Mouse (Mus musculus): Measurements from ENCODE around the gene Lrrc41.

GRCm38 (mm10) chr4:116052526-116053293 is 22.4 kb upstream of the Lrrc41 start:
- TF ChIP-seq CTCF (IDR thresholded peaks at IDR 0.05; ENCODE audit: control insufficient read depth, insufficient read depth, insufficient replicate concordance, low read depth, low read length) (no peak), POLR2A (IDR thresholded peaks at IDR 0.05; ENCODE audit: control insufficient read depth, low read depth, low read length) (no peak)

Data from testis, adult 2 months (tissue).